ENCODE assay signal across 29 mouse cellular contexts in genomic region chr3:138868409-138868808, GRCm38 (mm10).
DNase-seq lines count a peak whose midpoint lies in the region; ATAC-seq lines count a peak whose summit lies in the region.
"Had no signal": no experiment of that assay in that cellular context is flagged by ENCODE, and none has a peak within 500 bp of the region (broad histone marks: within the 10 kb centered on the region; RNA-seq: fewer than 3 reads in every experiment).

No protein-coding gene starts in this region.

- 0 out of 2 replicates have a peak overlapping the region, but pooled peaks have one; percentile 8 for H3K27ac ChIP-seq in lung, embryonic 15.5 days
- H3K27ac ChIP-seq: embryonic facial prominence, embryonic 15.5 days; heart, adult 2 months; heart, embryonic 13.5 days; hindbrain, embryonic 14.5 days; intestine, embryonic 15.5 days; kidney, postnatal 0 days; liver, embryonic 14.5 days; midbrain, embryonic 12.5 days; neural tube, embryonic 13.5 days had no signal

- DNase-seq in adrenal gland, adult 2 months = peak; percentile 74
- DNase-seq in adrenal gland, postnatal 14 days = no peak
- no peak for DNase-seq in lung, postnatal 25 days (ENCODE audit: low spot score)
- DNase-seq in adrenal gland, postnatal 36 days = peak; percentile 63 to 65
- DNase-seq in kidney, postnatal 25 days = no peak
- DNase-seq in Muller cell, postnatal 12 days (ENCODE audit: inconsistent ontology term) = no peak
- DNase-seq: cerebellum, adult 11 months; cerebellum, postnatal 10 days; gastrocnemius, postnatal 25 days; heart, adult 2 months; heart, postnatal 10 days; kidney, adult 2 months; liver; lung, embryonic 14.5 days; lung, postnatal 4 days; right cerebral cortex, postnatal 14 days; thymus, postnatal 4 days had no signal

- H3K4me2 ChIP-seq in lung, embryonic 15.5 days = no peak overlapping the region
- H3K4me2 ChIP-seq: embryonic facial prominence, embryonic 15.5 days; heart, embryonic 13.5 days; hindbrain, embryonic 14.5 days; intestine, embryonic 15.5 days; lung, embryonic 14.5 days; midbrain, embryonic 12.5 days; neural tube, embryonic 13.5 days had no signal

- no peak for ATAC-seq in lung, embryonic 15.5 days (ENCODE audit: borderline replicate concordance, extremely low read depth, low FRiP score, low TSS enrichment)
- ATAC-seq: CD4-positive, CD25-positive, alpha-beta regulatory T cell, adult 4 months; forebrain, embryonic 14.5 days; intestine, embryonic 15.5 days had no signal

- no peaks in the 10 kb centered on the region for H3K27me3 ChIP-seq in lung, embryonic 15.5 days
- H3K27me3 ChIP-seq: embryonic facial prominence, embryonic 15.5 days; heart, embryonic 13.5 days; intestine, embryonic 15.5 days; megakaryocyte, embryonic 14.5 days; midbrain, embryonic 12.5 days; neural tube, embryonic 13.5 days had no signal

- H3K4me3 ChIP-seq in lung, embryonic 15.5 days = no peak overlapping the region
- H3K4me3 ChIP-seq: embryonic facial prominence, embryonic 15.5 days; heart, adult 2 months; heart, embryonic 13.5 days; intestine, embryonic 15.5 days; megakaryocyte, embryonic 14.5 days; midbrain, embryonic 12.5 days; neural tube, embryonic 13.5 days had no signal

- 28% methylated on average over 13 of the region's 13 CpGs for WGBS in lung, embryonic 15.5 days

- peaks cover 26% of the 10 kb centered on the region for H3K4me1 ChIP-seq in lung, embryonic 15.5 days
- H3K4me1 ChIP-seq: heart, embryonic 13.5 days; intestine, embryonic 15.5 days; megakaryocyte, embryonic 14.5 days had no signal

- no peaks in the 10 kb centered on the region for H3K36me3 ChIP-seq in lung, embryonic 15.5 days
- H3K36me3 ChIP-seq: heart, embryonic 13.5 days; intestine, embryonic 15.5 days had no signal

- H3K9ac ChIP-seq in lung, embryonic 15.5 days = no peak overlapping the region
- H3K9ac ChIP-seq: embryonic facial prominence, embryonic 15.5 days; heart, embryonic 13.5 days; hindbrain, embryonic 14.5 days; intestine, embryonic 15.5 days; liver, embryonic 14.5 days; lung, embryonic 14.5 days; midbrain, embryonic 12.5 days; neural tube, embryonic 13.5 days had no signal

- no peaks in the 10 kb centered on the region for H3K9me3 ChIP-seq in lung, embryonic 15.5 days
- H3K9me3 ChIP-seq: embryonic facial prominence, embryonic 15.5 days; intestine, embryonic 15.5 days had no signal

Comparison
In these comparisons a context has a peak if more than half of its experiments do, and no peak if none do; other contexts are left out.
1. DNase-seq: peak in adrenal gland, adult 2 months (single experiment) and adrenal gland, postnatal 36 days (2 of 2); none in adrenal gland, postnatal 14 days (single experiment), lung, postnatal 25 days (single experiment), kidney, postnatal 25 days (0 of 2) and Muller cell, postnatal 12 days (single experiment).